Mouse (Mus musculus) T-helper 2 cell (primary cell): ENCODE results near the gene Mrps15.

Experiments used
- in situ Hi-C: fragments of 300-600 bp; cut with MboI, MseI; formaldehyde crosslinking; loops from one replicate; pipeline ENCODE4 v1.15.1; 2025; ENCODE audit warnings: high pct_unique_total_duplicates

Mrps15 gene

DNA sequence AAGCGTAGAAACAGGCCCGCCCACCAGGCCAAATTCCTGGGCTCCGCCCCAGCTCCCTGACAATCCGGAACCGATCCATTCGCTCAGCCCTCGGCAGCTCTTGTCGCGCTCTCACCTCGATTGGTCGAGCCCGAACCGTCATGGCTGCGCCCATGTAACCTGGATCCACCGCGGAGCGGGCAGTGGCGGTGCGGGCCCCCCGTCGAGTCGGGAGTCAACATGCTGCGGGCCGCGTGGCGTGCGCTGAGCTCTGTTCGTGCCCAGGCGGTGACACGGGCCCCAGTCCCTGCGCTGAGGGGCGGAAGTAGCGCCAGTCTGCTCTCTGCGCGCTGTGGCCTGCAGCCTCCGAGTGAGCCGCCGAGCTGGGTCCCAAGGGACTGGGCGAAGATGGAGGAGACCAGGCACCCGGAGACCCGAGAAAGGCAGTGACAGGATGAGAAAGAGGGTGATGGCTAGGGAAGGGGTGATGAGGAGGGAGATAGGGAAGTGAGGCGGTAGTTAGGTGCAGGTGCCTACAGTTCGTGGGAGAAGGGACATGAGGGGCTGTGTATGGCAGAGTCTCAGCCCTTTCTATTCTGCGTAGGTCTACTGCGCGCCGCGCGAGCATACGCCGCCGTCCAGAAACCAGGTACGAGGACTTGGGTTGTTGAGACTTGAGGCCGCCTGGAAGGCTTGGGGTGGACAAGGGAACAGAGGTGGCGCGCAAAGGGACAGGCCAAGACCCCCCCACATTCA is at the start of gene Mrps15:
Gene Mrps15 (plus strand): TSS at position 75 of the 735 bp plus-strand sequence.
- in situ Hi-C loops = no loop called here

DNA sequence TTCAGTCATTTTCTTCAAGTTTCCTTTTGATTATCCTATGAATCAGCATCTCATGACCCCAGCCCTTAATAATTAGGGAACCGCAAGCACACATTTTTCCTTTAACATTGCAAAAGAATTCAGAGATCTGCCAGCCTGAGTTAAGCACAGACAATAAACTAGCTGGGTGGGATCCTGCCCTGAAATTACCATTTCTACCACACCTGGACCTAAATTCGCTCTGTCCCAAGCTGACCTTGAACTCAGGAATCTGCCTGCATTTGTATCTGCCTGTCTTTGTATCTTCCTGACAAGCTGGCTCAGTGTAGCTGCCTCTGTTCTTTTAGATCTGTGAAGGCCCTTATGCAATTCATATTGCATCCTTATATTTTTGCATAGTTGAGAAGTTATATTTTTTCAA is 48.9 kb upstream of the Mrps15 start:
- in situ Hi-C loops = no loop called here

DNA sequence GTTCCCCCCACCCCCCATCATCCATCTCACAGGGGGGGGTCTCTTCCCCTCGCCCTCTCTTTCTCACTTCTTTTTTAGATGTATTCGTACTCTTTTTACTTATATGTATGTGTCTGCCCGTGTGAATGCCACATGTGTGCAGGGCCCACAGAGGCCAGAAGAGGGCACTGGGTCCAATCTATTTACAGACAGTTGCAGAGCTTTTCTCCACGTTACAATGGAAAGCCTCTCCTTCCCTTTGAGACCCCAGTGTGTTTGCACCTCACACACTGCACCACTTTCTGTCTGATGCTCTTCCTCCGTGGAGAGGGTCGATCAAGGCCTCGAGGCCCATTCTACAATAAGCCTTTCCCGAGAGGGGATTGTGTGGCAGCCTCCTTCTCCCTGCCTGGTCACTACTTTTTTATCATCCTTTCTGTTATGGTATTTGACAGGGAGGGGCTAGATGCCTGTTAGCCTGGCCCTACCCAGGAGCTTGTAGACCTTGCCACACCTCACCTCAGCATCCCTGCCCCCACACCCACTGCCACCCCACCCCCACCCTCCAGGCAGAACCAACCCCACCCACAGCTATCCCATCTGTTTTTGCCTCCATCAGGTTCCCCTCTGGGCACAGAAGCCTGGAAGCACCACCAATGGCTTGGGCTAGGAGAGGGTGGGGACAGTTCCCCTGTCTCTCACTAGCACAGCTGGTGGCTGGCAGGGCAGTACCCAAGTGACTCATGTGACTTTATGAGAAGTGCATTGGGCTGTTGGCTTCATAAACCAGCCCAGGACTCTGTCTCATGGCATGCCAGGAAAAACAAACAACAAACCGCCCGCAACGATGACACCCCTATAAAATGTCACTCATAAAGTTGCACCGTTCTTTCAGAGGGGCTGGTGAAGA is 45.2 kb upstream of the Mrps15 start:
- in situ Hi-C loops = no loop called here

DNA sequence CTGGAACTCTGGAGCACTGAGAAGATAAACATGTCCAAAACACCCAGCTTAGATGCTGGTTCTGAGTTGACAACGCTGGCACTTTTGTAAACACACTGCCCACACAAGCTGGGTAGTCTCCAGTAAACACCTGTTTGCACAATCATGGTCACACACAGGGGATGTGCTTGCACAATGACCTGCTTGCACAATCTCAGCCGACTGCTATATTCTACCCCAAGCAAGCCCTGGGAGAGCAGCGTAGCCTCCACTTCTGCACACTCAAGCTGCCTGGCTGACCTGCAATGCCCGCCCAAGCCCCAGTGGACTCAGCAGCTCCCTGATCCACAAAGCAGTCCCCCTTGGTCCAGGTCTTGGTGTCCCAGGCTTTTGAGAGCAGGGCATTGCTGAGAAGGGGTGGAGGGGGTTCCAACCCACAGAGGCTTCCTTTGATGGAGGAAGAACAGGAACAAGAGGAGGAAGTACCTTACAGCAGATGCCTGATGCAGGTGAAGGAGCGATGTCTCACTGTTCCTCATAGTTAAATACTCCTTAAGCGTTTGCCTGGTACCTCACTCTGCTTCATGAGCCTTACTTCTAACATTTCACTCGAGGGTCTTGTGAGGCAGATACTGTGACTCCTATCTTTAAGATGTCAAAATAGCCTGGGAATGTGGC is 28.9 kb upstream of the Mrps15 start:
- in situ Hi-C loops = no loop called here

DNA sequence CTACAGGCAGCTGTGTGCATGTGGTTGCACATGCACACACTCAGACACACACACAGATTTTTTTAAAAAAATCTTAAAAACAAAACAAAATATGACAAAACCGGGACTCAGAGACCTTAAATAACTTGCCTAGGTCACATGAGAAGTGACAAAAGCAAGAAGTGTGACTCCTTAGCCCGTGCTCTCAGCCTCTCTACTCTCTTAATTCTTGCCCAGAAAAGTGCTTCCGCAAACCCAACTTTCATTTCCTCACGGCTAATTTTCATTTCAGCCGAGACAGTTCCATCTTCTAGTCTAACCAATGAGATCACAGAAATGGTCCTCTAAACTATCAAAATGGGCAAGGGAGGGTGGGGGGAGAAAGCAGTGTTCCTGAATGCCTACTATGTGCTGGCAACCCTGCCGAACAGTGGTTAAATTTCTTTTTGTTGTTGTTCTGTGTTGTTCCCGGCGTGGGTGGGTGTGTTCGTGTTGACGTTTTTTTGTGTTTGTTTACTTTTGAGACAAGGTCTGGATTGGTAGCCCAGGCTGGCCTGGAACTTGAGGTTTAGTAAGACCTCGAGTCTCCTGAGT is 27.7 kb upstream of the Mrps15 start:
- in situ Hi-C loops = no loop called here

DNA sequence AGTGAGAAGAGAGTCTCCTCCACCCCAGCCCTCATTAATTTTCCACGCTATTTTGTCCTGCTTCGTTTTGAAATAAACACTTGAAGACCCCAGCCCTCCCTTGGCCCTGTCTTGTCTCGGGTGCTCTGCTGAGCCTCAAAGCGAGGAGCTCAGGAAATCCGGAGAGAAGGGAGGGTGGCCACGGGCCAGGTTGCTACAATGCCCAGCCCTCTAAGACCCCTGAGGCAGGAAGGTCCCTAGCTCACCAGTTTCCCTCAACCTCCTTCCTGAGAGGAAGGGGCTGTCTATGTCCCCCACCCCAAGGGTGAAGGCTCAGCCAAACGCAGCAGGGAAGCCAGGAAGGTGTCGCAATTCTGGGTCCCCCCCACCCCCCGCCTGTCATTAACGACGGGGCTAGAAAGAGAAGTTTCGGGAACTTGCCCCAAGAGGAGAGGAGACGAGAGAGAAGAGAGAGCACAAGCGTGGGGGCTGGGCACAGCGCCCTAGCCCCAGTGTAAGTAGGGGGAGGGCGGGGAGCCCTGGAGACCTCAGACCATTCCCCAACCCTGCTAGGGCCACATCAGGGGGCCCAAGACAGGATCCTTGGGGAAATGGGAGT is 22.3 kb upstream of the Mrps15 start, which contains the start of gene Csf3r:
Gene Csf3r (plus strand): TSS at position 248 of the 598 bp plus-strand sequence.
- in situ Hi-C loops = no loop called here

DNA sequence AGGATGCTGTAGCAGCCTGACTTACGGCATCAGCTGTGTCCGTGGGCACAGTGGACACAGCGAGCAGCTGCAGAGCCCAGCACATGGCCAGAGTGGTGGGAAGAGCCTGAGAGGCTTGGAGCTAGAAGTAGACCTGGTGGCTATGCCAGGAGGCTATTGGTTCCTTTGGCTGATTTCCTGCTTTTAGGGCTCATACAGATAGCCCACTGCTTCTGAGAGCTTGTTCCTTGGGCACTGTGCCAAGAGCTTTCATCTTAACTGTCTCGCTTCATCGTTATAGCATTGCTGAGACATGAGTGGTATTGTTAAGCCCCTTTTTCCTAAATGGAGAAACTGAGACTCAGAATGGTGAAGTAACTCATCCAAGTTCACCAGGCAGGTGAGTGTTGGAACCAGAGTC is 20.9 kb upstream of the Mrps15 start:
- in situ Hi-C loops = no loop called here

DNA sequence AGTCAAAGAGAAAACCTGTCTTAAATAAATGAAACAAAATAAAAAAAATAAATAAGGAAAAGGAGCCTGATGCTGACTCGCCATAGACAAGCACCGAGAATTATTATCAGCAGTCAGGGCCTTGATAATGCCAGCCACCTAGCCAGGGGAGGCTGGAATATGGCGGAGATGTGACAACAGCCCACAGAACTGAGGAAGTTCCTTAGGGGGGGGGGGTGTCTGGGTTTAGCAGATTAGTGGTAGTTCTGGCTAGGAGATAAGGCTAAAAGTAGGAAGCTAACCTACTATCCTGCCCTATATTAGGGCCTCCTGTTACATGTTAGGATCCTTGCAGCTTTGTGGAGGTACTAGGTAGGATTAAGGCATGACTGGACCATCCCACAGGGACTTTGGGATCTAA is 18.7 kb upstream of the Mrps15 start:
- in situ Hi-C loops = no loop called here

DNA sequence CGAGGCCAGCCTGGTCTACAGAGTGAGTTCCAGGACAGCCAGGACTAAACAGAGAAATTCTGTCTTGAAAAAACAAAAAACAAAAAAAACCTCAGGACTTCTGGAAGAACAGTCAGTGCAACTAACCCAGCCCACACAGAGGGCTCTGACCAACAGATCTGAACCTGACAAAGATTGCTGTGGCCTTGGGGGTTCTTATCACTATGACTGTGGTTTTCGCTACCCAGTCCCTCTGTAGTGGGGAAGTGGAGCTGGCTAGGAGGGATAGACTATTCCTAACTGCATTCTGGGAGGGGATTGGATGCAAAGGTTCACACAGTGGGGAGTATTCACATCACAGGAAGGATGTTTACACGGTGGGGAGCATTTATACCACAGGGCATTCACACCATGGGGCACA is 17.7 kb upstream of the Mrps15 start:
- in situ Hi-C loops = no loop called here

DNA sequence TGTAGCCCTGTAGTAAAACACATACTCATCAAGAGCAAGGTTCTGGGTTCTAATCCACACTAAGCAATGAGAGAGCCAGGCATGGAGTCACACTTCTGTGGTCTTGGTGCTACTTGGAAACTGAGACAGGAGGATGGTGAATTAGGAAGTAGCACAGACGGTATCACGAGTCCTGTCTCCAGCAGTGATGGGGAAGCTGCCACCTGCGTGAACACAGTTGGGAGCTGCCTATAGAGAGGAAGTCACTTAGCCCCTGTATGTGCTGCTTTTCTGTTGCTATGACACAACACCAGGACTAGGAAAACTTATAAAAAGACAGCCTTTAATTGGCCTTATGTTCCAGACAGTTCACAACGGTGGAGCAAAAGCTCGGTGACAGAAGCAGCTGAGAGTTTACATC is 16.0 kb upstream of the Mrps15 start:
- in situ Hi-C loops = no loop called here

DNA sequence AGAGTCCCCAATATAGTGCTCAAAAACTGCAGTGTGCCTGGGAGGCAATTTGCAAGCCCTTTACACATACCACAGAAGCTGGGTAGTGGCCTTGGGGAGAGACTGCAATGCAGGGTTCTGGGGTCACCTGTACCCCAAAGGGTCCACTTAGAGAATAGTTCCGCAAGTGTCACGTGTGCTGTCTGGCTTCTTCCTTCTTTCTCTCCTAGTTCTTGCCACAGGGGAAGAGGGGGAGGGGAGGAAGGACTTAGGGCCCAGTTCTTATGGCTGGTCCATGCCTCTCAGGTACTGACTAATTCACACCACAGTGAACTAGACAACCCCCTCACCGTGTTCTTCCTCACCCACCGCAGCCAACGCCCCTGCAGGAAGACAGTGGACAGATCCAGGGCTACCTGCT is 11.3 kb upstream of the Mrps15 start:
- in situ Hi-C loops = no loop called here

DNA sequence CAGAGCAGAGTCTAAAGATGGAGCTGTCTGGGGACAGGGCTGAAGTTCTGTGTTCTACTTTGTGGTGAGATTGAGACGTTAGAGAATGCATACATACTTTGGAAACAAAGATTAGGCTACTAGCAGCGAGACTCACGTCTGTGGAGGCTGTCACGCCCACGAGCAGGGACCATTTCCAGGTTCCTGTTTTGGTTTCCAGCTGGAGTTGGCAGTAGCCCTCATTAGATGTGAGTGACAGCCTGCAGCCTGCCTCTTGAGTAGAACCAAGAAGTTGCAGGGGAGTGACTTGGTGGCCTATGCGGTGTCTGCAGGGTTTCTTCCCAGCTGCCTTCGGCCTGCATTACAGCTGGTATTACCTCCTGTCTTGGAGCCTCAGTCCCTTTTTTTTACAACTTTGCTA is 4.9 kb downstream of the Mrps15 start:
- in situ Hi-C loops = no loop called here

DNA sequence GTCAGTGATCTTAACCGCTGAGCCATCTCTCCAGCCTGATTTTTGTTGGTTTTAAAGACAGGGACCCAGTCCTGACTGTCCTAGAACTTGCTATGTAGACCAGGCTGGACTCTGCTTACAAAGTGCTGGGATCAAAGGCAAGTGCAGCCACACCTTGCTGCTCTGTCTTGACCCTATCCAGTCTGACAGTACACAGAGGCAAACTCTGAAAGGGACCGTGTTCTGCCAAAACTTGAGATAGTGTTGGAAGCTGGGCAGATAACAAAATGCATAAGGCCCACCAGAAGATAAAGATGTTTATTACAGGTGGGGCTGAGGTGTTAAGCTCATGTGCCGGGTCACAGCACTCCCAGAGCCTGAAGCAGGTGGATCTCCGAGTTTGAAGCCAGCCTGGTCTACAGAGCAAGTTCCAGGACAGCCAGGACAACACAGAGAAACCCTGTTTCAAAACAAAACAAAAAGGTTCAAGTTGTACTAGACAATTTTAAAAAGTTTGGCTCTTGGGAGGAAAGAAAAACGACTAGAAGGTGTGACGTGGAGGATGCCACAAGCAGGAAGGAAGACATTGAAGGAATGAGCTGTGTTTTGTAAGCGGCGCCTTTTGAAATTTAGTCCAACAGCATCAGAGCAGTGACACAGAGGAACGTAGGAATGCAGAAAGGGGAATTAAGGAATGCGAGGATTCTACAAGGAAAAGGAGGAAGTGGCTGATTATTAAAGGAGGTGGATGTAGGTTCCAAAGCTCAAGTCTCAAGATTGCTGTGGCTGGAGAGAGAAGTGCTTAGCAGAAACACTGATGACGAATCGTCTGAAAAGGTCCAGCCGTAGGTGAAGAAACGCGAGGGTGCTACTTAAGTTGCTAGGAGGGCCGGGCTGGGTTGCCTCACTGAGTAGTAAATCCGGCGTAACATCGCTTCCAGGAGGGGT is 10.7 kb downstream of the Mrps15 start:
- in situ Hi-C loops = loop anchor here (5.0 kb wide), 1 partner anchor 35 kb away; no protein-coding TSS in a partner anchor

DNA sequence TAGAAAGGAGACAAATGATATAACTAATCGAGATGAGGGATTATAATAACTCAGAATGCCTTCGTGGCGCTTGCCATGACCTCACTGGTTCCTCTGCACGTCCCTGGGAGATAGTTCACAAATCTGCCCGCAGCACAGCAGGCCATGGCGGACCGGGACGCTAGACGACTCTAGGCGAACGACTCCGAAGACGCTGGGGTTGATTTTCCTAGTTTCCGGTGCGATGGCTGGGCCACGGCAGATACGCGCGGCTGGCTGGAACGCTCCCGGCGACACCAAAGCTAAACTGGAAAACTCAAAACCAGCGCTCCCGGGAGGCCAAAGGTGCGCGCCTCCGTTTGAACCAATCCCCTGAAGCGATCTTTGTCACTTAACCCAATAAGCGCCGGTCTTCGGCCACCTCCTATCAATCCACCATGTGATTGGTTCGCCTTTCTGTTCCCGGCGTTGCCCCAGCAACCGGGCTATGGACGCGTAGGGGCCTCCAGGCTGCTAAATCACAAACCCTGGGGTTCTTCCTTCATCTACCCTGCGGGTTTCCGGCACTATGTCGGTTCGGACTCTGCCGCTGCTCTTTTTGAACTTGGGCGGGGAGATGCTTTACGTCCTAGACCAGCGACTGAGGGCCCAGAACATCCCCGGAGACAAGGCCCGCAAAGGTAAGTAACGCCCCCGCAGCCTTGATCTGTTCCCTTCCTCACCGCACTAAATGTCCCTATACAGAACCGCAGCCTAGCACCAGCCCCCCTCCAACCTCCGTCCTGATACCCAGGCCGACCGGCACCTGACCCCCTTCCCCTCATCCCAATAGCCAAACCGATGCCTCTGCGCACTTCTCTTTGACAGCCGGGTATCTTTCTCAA is 11.6 kb downstream of the Mrps15 start, which contains the start of gene Oscp1:
Gene Oscp1 (plus strand): TSS at position 432 of the 863 bp plus-strand sequence.
- in situ Hi-C loops = loop anchor here (5.0 kb wide), 1 partner anchor 34 kb away; no protein-coding TSS in a partner anchor

DNA sequence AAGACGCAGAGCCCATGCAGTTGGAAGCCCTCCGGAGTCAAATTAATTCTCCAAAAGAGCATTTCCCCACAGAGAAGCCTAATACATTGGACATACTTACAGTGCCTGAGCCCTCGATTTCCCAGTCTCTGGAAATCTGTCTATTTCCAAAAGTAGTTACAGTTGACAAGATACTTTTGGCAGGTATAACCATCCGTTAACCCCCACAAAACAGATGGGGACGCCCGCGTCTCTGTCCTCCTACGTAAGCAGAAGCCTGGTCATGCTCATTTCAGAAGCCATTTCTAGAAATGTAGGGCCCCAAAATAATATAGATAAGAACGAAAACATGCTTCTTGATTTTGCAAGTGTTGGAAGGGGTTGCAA is 12.3 kb downstream of the Mrps15 start:
- in situ Hi-C loops = loop anchor here (5.0 kb wide), 1 partner anchor 33 kb away; no protein-coding TSS in a partner anchor

DNA sequence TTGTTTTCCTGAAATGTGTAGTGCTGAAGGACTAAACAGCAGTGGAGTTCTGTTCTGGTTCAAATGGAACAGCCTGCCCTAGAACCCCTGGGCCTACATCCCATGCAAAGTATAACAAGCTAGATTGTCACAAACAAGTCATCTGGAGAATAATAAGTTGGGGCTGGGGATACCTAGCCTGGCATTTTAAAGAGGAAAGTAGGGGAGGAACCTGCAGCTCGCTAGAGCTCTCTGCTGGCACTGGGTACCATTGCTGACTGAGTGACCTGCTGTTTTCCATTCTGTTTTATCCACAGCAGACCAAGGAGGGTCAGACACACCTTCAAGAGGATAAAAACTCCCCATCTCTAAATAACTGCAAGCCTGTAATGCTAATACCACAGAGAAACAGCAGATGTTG is 16.1 kb downstream of the Mrps15 start:
- in situ Hi-C loops = no loop called here

DNA sequence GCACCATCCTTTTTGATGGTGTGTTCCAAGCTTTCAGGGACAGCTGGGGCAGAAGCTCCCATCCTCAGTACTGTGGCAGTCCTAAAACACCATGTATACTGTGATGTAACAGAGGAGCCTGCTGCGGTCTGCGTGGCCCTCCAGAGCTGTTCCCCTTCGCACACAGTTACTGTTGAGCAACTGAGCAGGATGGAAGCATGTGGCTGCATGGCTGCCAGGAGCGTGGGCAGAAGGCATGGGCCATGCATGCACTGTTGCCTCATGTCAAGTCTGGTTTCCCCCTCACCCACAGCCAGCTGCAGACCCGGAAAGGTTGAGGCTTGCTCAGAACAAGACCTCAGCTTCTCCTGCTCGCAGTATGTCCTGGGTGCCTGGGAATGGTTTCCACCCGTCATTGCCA is 18.5 kb downstream of the Mrps15 start:
- in situ Hi-C loops = no loop called here

DNA sequence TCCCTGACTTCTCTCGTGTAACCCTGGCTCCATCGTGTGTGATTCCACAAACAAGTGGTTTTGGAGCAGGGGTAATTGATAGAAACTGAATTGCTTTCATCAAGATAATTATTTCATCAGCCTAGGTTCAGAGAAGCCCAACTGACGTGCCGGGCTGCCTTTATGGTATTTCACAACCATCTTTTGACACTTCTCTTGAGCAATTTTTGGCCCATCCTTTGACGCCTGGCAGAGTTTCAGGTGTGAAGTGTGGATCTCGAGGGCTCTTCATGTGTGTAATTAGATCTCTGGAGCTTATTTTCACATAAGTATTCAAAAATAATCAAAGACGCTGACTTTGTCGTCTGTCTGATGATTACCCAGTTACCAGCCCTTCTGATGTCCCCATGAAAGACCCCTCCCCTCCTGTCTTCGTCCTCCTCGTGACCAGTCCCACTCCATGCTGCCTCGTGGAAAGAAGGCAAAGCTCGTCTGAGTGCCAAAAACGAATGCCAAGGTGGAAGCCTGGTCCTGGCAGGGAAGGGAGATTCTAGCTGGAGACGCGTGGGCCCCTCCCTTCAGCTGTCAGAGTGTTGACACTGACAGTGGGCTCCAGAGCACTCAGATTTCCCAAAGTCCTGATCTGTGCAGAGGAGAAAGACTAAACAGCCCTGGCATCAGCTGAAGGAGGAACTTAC is 20.8 kb downstream of the Mrps15 start:
- in situ Hi-C loops = no loop called here

DNA sequence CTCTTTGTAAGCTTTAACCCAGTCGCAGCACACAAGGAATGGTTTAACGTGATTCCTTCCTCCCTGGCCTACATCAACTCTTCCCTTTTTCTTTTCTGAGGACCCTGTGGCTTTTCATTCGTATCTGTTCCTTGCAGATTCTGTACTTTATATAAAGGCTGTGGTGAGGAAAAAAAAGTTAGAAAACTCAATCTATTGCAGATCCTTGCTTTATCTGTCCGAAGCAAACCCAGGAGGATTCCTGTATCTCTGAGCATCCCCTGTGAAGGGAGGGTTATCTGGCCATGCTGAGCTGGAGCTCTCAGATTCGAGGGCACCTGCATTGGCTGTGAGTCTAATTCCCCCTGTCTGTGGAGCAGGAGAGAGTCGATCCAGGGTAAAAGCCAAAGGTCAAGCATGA is 22.1 kb downstream of the Mrps15 start:
- in situ Hi-C loops = no loop called here
